Mouse (Mus musculus) embryonic fibroblast, embryonic 13.5 days (primary cell): ENCODE measurements at regions not wholly inside any gene's neighbourhood (a gene's known extent, or its start where the extent isn't known, plus 50 kb on each side); places are given as distances from the start of the nearest gene placed in this dataset.

Experiments
- H3K27ac ChIP-seq: 2 replicates; pipeline ENCODE4 v1.5.1; 2012; ENCODE audit warnings: low read length, control low read depth, inconsistent platforms; ENCODE audit not compliant: insufficient read depth
- H3K4me1 ChIP-seq: 2 replicates; pipeline ENCODE4 v1.6.1; 2011; ENCODE audit warnings: low read length; ENCODE audit not compliant: control insufficient read depth, insufficient read depth
- H3K4me3 ChIP-seq: 2 replicates; pipeline ENCODE4 v1.5.1; 2011; ENCODE audit warnings: mild to moderate bottlenecking, control low read depth, low read length; ENCODE audit not compliant: insufficient read depth
- CTCF ChIP-seq: IDR thresholded peaks from 2 replicates; pipeline ENCODE4 v1.5.1; 2011; ENCODE audit warnings: mild to moderate bottlenecking, control low read depth, low read length, moderate library complexity, borderline replicate concordance; ENCODE audit not compliant: insufficient read depth
- POLR2A ChIP-seq: IDR thresholded peaks from 2 replicates; pipeline ENCODE4 v1.6.1; 2011; ENCODE audit warnings: low read depth, mild to moderate bottlenecking, control low read depth, low read length, moderate library complexity

DNA sequence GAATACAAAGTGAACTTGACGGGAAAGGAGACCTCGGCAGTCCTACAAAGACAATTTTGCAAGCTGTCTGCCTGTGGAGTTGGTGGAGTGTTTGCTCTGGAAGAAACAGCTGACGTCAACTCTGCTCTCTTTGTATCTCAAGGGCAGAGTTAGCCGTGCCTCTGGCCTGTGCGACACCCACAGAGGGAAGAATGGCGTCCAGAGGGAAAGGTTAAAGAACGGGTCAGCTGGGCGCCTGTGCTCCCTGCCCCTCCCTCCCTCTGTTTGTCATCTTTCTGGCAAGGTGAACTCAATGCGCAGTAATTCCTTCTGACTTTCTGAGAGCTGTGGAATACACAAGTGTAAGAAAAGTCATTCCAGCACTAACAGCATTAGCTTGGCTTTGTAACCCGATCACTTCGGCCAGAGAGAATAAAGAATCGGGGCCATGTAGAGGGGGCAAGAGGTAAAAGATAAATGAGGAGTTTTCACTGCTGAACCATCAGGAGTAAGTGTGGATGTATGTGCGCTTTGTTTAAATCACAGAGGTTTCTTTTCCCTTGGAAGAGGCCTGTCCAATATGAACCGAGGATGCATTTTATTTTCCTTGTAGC lies 474.6 kb upstream of the Got2 start:
- Histone ChIP-seq H3K27ac (no peak overlapping the region), H3K4me1 (no peaks in the 10 kb centered on the region), H3K4me3 (no peak overlapping the region)
- no peak for TF ChIP-seq CTCF
- no peak for TF ChIP-seq POLR2A

DNA sequence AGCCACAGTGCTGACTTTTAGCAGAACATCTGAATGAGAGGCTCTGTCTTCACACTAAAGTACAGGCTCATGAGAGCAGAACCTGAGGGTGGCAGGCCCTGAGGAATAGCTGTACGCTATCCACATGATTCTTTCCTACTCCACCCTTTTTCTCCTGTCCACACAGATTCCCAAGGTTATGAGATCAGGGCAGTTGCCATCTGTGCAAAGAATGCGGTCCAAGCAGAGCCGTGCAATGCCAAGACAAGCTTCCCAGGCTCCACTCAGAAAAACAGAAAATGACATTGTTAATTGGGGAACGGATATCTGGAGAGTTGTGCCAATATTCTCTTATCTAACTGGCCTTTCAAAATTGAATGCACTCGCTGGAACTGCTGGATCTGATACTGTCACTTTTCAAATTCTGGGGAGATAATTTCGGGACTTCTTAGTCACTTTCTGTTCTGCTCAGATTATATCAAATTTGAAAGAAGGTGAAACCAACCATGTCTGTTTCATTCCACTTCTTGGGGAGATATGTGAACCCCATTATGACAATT lies 462.3 kb upstream of the Got2 start:
- Histone ChIP-seq H3K27ac (no peak overlapping the region), H3K4me3 (no peak overlapping the region), H3K4me1 (no peaks in the 10 kb centered on the region)
- TF ChIP-seq CTCF: no peak
- TF ChIP-seq POLR2A: no peak

DNA sequence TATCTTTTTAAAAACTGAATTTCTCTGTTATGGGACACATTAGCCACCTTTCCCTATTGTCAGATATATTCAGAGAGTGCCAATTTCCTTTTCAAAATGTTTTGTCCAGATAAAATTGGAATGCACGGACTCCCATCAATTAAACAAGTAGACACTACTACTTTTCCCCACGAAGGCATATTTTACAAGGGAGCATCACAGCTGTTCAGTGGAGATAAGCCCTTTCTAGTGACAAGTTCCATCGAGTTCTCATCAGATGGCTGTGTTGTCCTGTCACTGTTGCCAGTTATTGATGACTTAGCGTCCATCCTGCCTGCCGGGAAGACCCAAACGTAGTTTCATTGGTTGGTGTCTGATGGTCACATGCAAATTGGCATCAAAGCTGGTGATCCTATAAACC lies 461.2 kb upstream of the Got2 start:
- no peak for TF ChIP-seq POLR2A
- TF ChIP-seq CTCF: no peak
- no peak overlapping the region for H3K4me3 ChIP-seq
- no peak overlapping the region for H3K27ac ChIP-seq
- no peaks in the 10 kb centered on the region for H3K4me1 ChIP-seq

DNA sequence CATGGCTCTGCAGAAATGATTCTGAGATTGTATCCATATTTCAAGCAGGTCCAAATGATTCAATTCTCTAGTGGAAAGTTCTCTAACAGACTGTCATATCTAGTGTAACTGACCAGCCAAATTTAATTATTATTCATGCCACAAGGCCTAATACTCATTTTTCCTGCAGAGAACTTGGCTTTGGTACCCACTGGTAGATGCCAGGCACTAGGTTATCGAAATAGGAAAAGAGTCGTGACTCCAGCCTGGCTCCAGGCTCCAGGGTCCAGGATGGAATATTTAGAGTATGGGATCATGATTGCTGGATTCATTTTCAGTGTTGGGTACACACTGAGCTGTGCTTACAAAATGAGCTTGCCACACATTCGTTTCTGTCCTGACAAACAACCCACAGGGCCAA lies 452.4 kb upstream of the Got2 start:
- H3K4me3 ChIP-seq: no peak overlapping the region
- no peak overlapping the region for H3K27ac ChIP-seq
- TF ChIP-seq POLR2A (no peak), CTCF (no peak)
- H3K4me1 ChIP-seq: no peaks in the 10 kb centered on the region

DNA sequence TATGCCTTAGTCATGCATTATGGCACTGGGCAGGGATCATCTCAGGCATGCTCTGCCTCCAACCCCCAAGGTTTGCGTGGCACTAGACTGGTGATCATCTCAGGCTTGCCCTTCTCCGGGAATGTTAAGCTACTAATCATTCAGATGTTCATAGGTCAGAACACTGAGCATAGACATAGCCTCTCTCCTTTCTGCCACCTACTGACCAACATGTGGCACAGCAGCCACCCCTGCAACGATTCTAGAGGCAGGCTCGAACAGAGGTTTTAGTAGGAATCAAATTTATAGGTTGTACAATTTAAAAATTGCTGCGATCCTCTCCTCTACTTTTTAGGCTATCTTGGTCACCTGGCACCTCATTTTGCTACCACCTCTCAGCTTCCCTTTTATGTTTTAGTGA lies 430.0 kb upstream of the Got2 start:
- H3K4me1 ChIP-seq: no peaks in the 10 kb centered on the region
- no peak for TF ChIP-seq POLR2A
- TF ChIP-seq CTCF: 0 out of 2 replicates have a peak, but pooled peaks have one; percentile 10
- H3K27ac ChIP-seq: no peak overlapping the region
- no peak overlapping the region for H3K4me3 ChIP-seq

DNA sequence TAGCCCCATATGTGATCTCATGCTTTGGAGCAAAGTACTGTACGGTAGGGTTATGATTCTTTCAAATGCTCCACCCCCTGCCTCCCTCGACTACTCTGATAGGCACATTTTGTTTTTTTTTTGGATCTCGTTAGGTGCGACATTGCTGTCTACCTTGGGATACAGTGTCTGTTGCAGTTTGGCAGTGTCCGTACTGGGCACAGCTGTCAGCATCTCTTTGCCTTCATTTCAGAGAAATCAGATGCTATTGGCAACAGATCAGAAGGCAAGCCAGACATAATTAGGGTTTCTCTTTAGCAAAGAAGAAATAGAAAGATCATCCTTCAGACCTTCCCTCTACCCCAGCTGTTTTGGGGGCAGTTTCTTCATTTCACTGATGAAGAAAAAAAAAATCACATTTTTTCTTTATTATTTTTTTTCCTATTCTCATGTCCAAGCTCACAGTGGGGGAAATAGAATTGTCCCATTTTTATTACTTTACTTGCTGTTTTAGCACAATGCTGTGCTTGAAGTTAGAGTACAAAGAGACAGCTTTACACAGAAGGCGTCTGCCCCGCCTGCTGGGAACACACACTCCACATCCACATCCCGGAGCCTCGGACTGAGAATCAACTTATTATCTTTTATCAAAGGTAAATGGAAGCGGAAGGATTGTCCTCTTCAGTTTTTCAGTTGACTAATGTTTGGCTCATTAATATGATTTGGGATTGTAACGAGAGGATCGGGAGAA lies 420.8 kb upstream of the Got2 start:
- Histone ChIP-seq H3K4me3 (no peak overlapping the region), H3K4me1 (no peaks in the 10 kb centered on the region), H3K27ac (no peak overlapping the region)
- no peak for TF ChIP-seq POLR2A

DNA sequence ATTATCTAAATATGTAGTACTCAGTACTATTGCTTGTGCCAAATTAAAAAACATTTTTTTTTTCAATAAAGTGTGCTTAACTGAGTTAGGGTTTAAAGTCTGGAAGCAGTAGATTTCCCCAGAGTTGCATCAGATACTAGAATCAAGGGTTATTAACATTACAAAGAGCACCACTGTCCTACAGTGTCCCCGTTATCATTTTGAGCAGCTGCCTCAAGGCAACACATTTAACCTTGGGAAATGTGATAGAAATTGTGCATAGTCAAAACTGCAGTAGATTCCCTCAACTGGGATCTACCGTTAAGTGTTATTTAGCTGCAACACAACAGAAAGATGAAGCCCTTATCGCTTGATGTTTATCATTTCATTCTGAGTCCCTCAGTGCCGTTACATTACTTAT lies 408.3 kb upstream of the Got2 start:
- no peak overlapping the region for H3K27ac ChIP-seq
- TF ChIP-seq CTCF: no peak
- no peak for TF ChIP-seq POLR2A
- no peaks in the 10 kb centered on the region for H3K4me1 ChIP-seq
- no peak overlapping the region for H3K4me3 ChIP-seq

DNA sequence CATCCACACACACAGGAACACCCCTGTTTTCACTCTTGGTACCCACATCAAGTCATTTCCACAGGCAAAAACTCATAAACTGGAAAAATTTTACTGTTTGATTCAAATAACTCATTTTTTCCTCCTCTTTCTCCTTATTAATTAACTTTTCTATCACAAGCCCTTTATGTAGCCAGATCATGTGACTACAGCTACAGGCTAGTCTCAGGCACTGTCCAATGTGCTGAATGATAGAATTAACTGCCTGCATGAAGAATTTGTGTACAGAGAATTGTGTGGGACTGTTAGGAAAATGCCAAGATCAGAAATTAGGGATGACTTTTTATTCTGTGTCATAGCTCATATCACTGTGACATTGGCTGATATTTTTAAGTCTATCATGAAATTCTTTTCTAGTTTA lies 402.4 kb upstream of the Got2 start:
- no peak for TF ChIP-seq POLR2A
- no peak for TF ChIP-seq CTCF
- H3K27ac ChIP-seq: no peak overlapping the region
- no peaks in the 10 kb centered on the region for H3K4me1 ChIP-seq
- H3K4me3 ChIP-seq: no peak overlapping the region

DNA sequence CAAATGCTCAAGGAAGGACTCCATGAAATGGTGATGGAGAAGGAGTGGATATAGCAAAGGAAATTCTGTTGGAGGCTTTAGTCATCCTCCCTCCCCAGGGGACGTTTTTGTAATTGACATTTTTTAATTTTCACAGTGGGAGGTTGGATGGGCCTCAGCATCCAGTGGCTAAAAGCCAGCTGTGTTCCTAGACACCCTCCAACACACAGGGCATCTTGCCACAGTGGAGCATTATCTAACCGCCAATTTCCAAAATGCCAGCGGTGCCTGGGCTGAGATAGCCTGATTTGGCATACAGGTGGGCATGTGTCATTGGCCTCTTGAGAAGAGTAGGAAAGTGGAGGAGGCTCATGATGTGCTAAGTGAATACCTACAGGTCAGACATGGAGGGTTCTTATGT lies 401.2 kb upstream of the Got2 start:
- TF ChIP-seq CTCF: no peak
- no peak for TF ChIP-seq POLR2A
- Histone ChIP-seq H3K4me3 (no peak overlapping the region), H3K4me1 (no peaks in the 10 kb centered on the region), H3K27ac (no peak overlapping the region)

DNA sequence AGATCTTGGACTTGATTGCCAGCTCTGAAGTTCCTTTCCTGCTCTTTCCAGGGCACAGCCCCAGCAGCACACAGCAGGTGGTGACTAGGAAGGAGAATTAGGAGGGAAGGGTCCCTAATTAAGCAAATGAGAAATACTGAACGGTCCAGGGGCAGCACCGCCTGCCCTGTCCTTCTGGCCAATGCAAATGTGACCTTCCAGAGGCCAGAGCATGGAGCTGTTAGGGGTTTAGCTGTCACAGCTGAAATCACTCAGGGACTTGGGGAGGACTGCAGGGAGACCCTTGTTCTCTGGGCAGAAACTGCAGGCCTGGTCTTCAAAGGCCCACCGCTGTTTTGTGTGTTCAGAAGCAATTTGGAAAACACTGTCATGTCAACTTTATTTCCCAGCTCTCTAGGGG lies 400.2 kb upstream of the Got2 start:
- Histone ChIP-seq H3K4me3 (no peak overlapping the region), H3K27ac (no peak overlapping the region), H3K4me1 (no peaks in the 10 kb centered on the region)
- no peak for TF ChIP-seq CTCF
- TF ChIP-seq POLR2A: no peak
